Comparison of ENCODE assay signal across 9 mouse cellular contexts in the genomic region with DNA sequence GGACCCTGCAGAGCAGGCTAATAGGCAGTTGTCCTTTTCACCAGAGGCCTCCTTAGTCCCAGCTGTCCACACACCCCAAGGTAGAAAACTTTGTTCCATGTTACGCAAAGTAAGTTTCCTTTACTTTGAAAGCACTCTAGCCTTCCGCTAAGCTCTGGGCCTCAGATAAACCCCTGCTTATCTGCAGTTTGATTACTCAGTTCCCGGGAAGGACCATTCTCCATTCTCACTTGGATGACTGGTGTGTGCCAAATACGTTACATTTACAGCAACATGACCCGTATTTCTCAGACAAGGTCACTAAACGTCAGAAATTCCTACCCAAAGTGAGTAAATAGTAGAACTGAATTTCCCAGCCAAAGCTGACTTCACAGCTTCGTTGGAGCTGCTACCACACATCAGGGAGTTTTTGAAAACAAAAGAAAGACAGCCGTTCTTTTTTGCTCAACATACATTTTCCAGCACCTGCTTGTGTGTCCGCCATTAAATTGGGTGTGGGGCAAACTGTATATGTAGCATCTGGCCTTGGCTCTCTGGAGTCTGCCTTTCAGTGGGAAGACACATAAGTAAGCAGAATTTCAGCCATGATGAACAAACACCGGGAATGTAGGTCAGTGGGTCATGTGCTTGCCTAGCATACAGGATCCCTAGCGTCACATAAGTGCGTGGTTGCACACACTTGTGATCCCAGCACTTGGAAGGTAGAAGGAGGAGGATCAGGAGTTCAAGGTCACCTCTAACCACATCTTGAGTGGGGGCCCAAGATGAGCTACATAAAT. TPM values are rescaled to one million over a fixed set of nuclear protein-coding genes. Genes with fewer than 3 reads are reported as not detected.
DNase-seq lines count a peak whose midpoint lies in the region; ATAC-seq and TF ChIP-seq lines count a peak whose summit lies in the region.
"Had no signal": no experiment of that assay in that cellular context is flagged by ENCODE, and none has a peak within 500 bp of the region (broad histone marks: within the 10 kb centered on the region; RNA-seq: fewer than 3 reads in every experiment).

No protein-coding gene starts in this region.

- peaks cover 57% of the 10 kb centered on the region for H3K36me3 ChIP-seq in midbrain, embryonic 10.5 days
- no peaks in the 10 kb centered on the region for H3K36me3 ChIP-seq in midbrain, postnatal 0 days (ENCODE audit: insufficient read depth, low read length)
- H3K36me3 ChIP-seq in liver, postnatal 0 days (replicated peaks; ENCODE audit: insufficient read depth, low read length), result no peaks in the 10 kb centered on the region

- no peak overlapping the region for H3K9ac ChIP-seq in midbrain, postnatal 0 days (replicated peaks; ENCODE audit: low read length, poor library complexity, severe bottlenecking)
- no peak overlapping the region for H3K9ac ChIP-seq in liver, postnatal 0 days (replicated peaks)

- no peak overlapping the region for H3K4me2 ChIP-seq in midbrain, postnatal 0 days (ENCODE audit: low read depth, low read length, poor library complexity, severe bottlenecking)
- H3K4me2 ChIP-seq in liver, postnatal 0 days (ENCODE audit: low read depth, low read length), result peak overlapping the region; percentile 6; the same call in 1 of the 2 replicates

- no peak overlapping the region for H3K4me3 ChIP-seq in midbrain, embryonic 10.5 days
- H3K4me3 ChIP-seq in midbrain, postnatal 0 days (ENCODE audit: low read depth, low read length), result no peak overlapping the region
- H3K4me3 ChIP-seq in liver, postnatal 0 days (ENCODE audit: low read depth, low read length), result no peak overlapping the region

- no peak for TF ChIP-seq EP300 in liver, postnatal 0 days (IDR thresholded peaks at IDR 0.05; ENCODE audit: low read depth)

- no peaks in the 10 kb centered on the region for H3K9me3 ChIP-seq in midbrain, embryonic 10.5 days (replicated peaks)
- H3K9me3 ChIP-seq in midbrain, postnatal 0 days (ENCODE audit: low read length), result no peaks in the 10 kb centered on the region
- H3K9me3 ChIP-seq in liver, postnatal 0 days (ENCODE audit: low read length), result no peaks in the 10 kb centered on the region

- ATAC-seq in midbrain, postnatal 0 days (ENCODE audit: low FRiP score), result no peak
- peak; percentile 64 for ATAC-seq in liver, postnatal 0 days
- ATAC-seq in frontal cortex, adult (ENCODE audit: low TSS enrichment), result no peak

- peak overlapping the region; percentile 83 for H3K27ac ChIP-seq in midbrain, embryonic 10.5 days (replicated peaks)
- no peak overlapping the region for H3K27ac ChIP-seq in midbrain, postnatal 0 days (ENCODE audit: low read depth, low read length)
- peak overlapping the region; percentile 69 for H3K27ac ChIP-seq in liver, postnatal 0 days (ENCODE audit: low read depth)

- TF ChIP-seq CTCF in midbrain, postnatal 0 days (IDR thresholded peaks at IDR 0.05), result no peak
- TF ChIP-seq CTCF in liver, postnatal 0 days (IDR thresholded peaks at IDR 0.05; ENCODE audit: low read depth), result no peak

- H3K4me1 ChIP-seq in midbrain, embryonic 10.5 days, result peaks cover 87% of the 10 kb centered on the region
- H3K4me1 ChIP-seq in midbrain, postnatal 0 days (ENCODE audit: insufficient read depth, low read length), result no peaks in the 10 kb centered on the region
- peaks cover 53% of the 10 kb centered on the region for H3K4me1 ChIP-seq in liver, postnatal 0 days (ENCODE audit: insufficient read depth)

- DNase-seq in adrenal gland, adult 2 months, result peak; percentile 52
- DNase-seq in adrenal gland, adult 8-10 months, result no peak
- no peak for DNase-seq in midbrain, embryonic 10.5 days (ENCODE audit: low spot score)
- no peak for DNase-seq in midbrain, postnatal 0 days (ENCODE audit: low spot score)
- no peak for DNase-seq in liver, postnatal 0 days
- peak; percentile 59 for DNase-seq in yolk sac, embryonic 10.5 days (ENCODE audit: low spot score)
- DNase-seq in gastrocnemius, postnatal 4 days (ENCODE audit: low spot score in 2 of 2), result no peak

- no peaks in the 10 kb centered on the region for H3K27me3 ChIP-seq in midbrain, embryonic 10.5 days (ENCODE audit: low read depth, poor library complexity, severe bottlenecking)
- H3K27me3 ChIP-seq in midbrain, postnatal 0 days (ENCODE audit: insufficient read depth, low read length), result no peaks in the 10 kb centered on the region
- H3K27me3 ChIP-seq in liver, postnatal 0 days (ENCODE audit: insufficient read depth, low read length), result no peaks in the 10 kb centered on the region

- 76% methylated on average over 12 of the region's 12 CpGs for WGBS in midbrain, embryonic 10.5 days
- 58% methylated on average over 12 of the region's 12 CpGs for WGBS in midbrain, postnatal 0 days
- WGBS in liver, postnatal 0 days (ENCODE audit: insufficient replicate concordance), result 43% methylated on average over 12 of the region's 12 CpGs

RNA-seq across cellular contexts. Expression of a gene that starts 20.3 kb away (rescaled TPM):
- 1 to 10 TPM; 2.0 to 2.4 TPM for total RNA-seq in adrenal gland, adult 2 months (2021)
- 3.1 and 3.2 TPM in 2 replicates for polyA plus RNA-seq in adrenal gland, adult 2 months (2012; rRNA removed)
- total RNA-seq in adrenal gland, adult 8-10 months (2022), result 1 to 10 TPM; 1.8 to 4.8 (median 2.5) TPM
- 40.3 and 41.3 TPM in 2 replicates for polyA plus RNA-seq in midbrain, embryonic 10.5 days (2016; fragmentation: Nextera tagmentation; extraction: Ambion mirVana)
- 2.2 and 4.4 TPM in 2 replicates for total RNA-seq in midbrain, postnatal 0 days (2014; rRNA removed)
- polyA plus RNA-seq in midbrain, postnatal 0 days (2015; fragmentation: Nextera tagmentation; extraction: Ambion mirVana), result 3.1 and 3.2 TPM in 2 replicates
- polyA plus RNA-seq in liver, postnatal 0 days (2015; fragmentation: Nextera tagmentation; extraction: Ambion mirVana), result 1.5 and 2.1 TPM in 2 replicates
- 1 to 10 TPM; 2.4 to 3.3 TPM for total RNA-seq in gastrocnemius, postnatal 4 days (2021)

RNA-seq across cellular contexts. Expression of a gene that starts 38.0 kb away (rescaled TPM):
- under 1 TPM; 0.32 to 0.45 TPM for total RNA-seq in adrenal gland, adult 2 months (2021)
- polyA plus RNA-seq in adrenal gland, adult 2 months (2012; rRNA removed), result 0.08 and 0.23 TPM in 2 replicates
- total RNA-seq in adrenal gland, adult 8-10 months (2022), result under 1 TPM; 0.35 to 0.70 (median 0.41) TPM
- 12.1 and 14.2 TPM in 2 replicates for polyA plus RNA-seq in midbrain, embryonic 10.5 days (2016; fragmentation: Nextera tagmentation; extraction: Ambion mirVana)
- 0.27 and 0.85 TPM in 2 replicates for total RNA-seq in midbrain, postnatal 0 days (2014; rRNA removed)
- 1.6 and 2.3 TPM in 2 replicates for polyA plus RNA-seq in midbrain, postnatal 0 days (2015; fragmentation: Nextera tagmentation; extraction: Ambion mirVana)
- 0.51 and 0.72 TPM in 2 replicates for polyA plus RNA-seq in liver, postnatal 0 days (2015; fragmentation: Nextera tagmentation; extraction: Ambion mirVana)
- 1 to 10 TPM in 1 of 2 experiments, under 1 TPM in 1; 0.73 to 1.0 TPM for total RNA-seq in gastrocnemius, postnatal 4 days (2021)

RNA-seq across cellular contexts. Expression of a gene that starts 52.5 kb away (rescaled TPM):
- not detected for total RNA-seq in adrenal gland, adult 2 months (2021)
- polyA plus RNA-seq in adrenal gland, adult 2 months (2012; rRNA removed), result not detected in 2 replicates
- not detected for total RNA-seq in adrenal gland, adult 8-10 months (2022)
- polyA plus RNA-seq in midbrain, embryonic 10.5 days (2016; fragmentation: Nextera tagmentation; extraction: Ambion mirVana), result not detected in 2 replicates
- total RNA-seq in midbrain, postnatal 0 days (2014; rRNA removed), result not detected in 2 replicates
- not detected in 2 replicates for polyA plus RNA-seq in midbrain, postnatal 0 days (2015; fragmentation: Nextera tagmentation; extraction: Ambion mirVana)
- polyA plus RNA-seq in liver, postnatal 0 days (2015; fragmentation: Nextera tagmentation; extraction: Ambion mirVana), result not detected in 2 replicates
- not detected for total RNA-seq in gastrocnemius, postnatal 4 days (2021)
- total RNA-seq: hematopoietic stem cell, adult 5-6 weeks had no signal

Comparison
In these comparisons a context has a peak if more than half of its experiments do, and no peak if none do; other contexts are left out.
1. DNase-seq: peak in adrenal gland, adult 2 months (single experiment) and yolk sac, embryonic 10.5 days (single experiment); none in adrenal gland, adult 8-10 months (single experiment), midbrain, embryonic 10.5 days (single experiment), midbrain, postnatal 0 days (single experiment), liver, postnatal 0 days (single experiment) and gastrocnemius, postnatal 4 days (0 of 2).